Mouse (Mus musculus) heart, postnatal 25 days (tissue): ENCODE data around the gene Gm2174. TPM values are rescaled to one million over a fixed set of nuclear protein-coding genes. Genes with fewer than 3 reads are reported as not detected.
A peak's percentile ranks its signal among the peaks of the same experiment; 100 is the strongest.

Source experiments
- DNase-seq: peaks from one replicate; pipeline ENCODE4 v3.0.0; 2022; ENCODE audit warnings: low spot score
- intact Hi-C: fragments of 180-260 bp; cut with DNase I; formaldehyde crosslinking; loops from one replicate; pipeline ENCODE4 v1.15.1; 2025
- total RNA-seq, 2 experiments: library from RNA; stranded (reverse); gene quantifications; 2 replicates each; pipeline ENCODE4 v1.2.3; 2021

Gene Gm2174
- 1 to 10 TPM in 1 of 2 experiments, not detected in 1; 2.3 TPM for total RNA-seq

- no peak for DNase-seq
- intact Hi-C loops = no loop called here
Observed at GRCm38 (mm10) chrX:56447524-56448015, at the start of gene Gm2174. Gene Gm2174 (plus strand): TSS chrX:56447965.

- intact Hi-C loops = no loop called here
Observed at GRCm38 (mm10) chrX:56404646-56405045, 43.1 kb upstream of the Gm2174 start.

GRCm38 (mm10) chrX:56405482-56405881 is 42.3 kb upstream of the Gm2174 start:
- intact Hi-C loops = no loop called here
- no peak for DNase-seq

More at GRCm38 (mm10) chrX:56404646-56405045, 43.1 kb upstream of the Gm2174 start:
- DNase-seq = no peak

- intact Hi-C loops = no loop called here
Observed at GRCm38 (mm10) chrX:56406128-56406527, 41.6 kb upstream of the Gm2174 start.

GRCm38 (mm10) chrX:56416277-56416676 is 31.5 kb upstream of the Gm2174 start:
- intact Hi-C loops = no loop called here
- DNase-seq = no peak

More at GRCm38 (mm10) chrX:56406128-56406527, 41.6 kb upstream of the Gm2174 start:
- DNase-seq = no peak

GRCm38 (mm10) chrX:56417541-56417940 is 30.2 kb upstream of the Gm2174 start:
- intact Hi-C loops = no loop called here
- no peak for DNase-seq

GRCm38 (mm10) chrX:56430601-56431000 is 17.2 kb upstream of the Gm2174 start:
- intact Hi-C loops = no loop called here
- DNase-seq = no peak

- no peak for DNase-seq
- intact Hi-C loops = no loop called here
Observed at GRCm38 (mm10) chrX:56435758-56436283, 11.9 kb upstream of the Gm2174 start.

- no peak for DNase-seq
- intact Hi-C loops = no loop called here
Observed at GRCm38 (mm10) chrX:56446487-56447428, 1.0 kb upstream of the Gm2174 start.

GRCm38 (mm10) chrX:56454671-56455371 is 7.1 kb downstream of the Gm2174 start, which contains the start of gene Ints6l:
Gene Ints6l (plus strand): TSS chrX:56454857.
- peak; percentile 58 for DNase-seq
- intact Hi-C loops = loop anchor here (5.0 kb wide), 1 partner anchor 32 kb away; no protein-coding TSS in a partner anchor

- peak; percentile 81 for DNase-seq
- intact Hi-C loops = loop anchor here (2.0 kb wide), 1 partner anchor 17 kb away; no protein-coding TSS in a partner anchor
Observed at GRCm38 (mm10) chrX:56455372-56456246, 7.8 kb downstream of the Gm2174 start.

- intact Hi-C loops = loop anchor here (2.0 kb wide), 1 partner anchor 16 kb away; no protein-coding TSS in a partner anchor
Observed at GRCm38 (mm10) chrX:56456379-56456778, 8.6 kb downstream of the Gm2174 start.

GRCm38 (mm10) chrX:56462020-56462933 is 14.5 kb downstream of the Gm2174 start:
- intact Hi-C loops = no loop called here
- DNase-seq = no peak

More at GRCm38 (mm10) chrX:56456379-56456778, 8.6 kb downstream of the Gm2174 start:
- DNase-seq = no peak

- intact Hi-C loops = no loop called here
- no peak for DNase-seq
Observed at GRCm38 (mm10) chrX:56464906-56465305, 17.1 kb downstream of the Gm2174 start.

GRCm38 (mm10) chrX:56467688-56468087 is 19.9 kb downstream of the Gm2174 start:
- DNase-seq = no peak
- intact Hi-C loops = no loop called here

- no peak for DNase-seq
- intact Hi-C loops = no loop called here
Observed at GRCm38 (mm10) chrX:56468422-56468821, 20.7 kb downstream of the Gm2174 start.

- no peak for DNase-seq
- intact Hi-C loops = no loop called here
Observed at GRCm38 (mm10) chrX:56474035-56474434, 26.3 kb downstream of the Gm2174 start.

- intact Hi-C loops = no loop called here
- DNase-seq = no peak
Observed at GRCm38 (mm10) chrX:56477553-56477952, 29.8 kb downstream of the Gm2174 start.
